Mouse (Mus musculus) spleen, adult 18-20 months (tissue): ENCODE data around the gene Stk40.
A peak's percentile ranks its signal among the peaks of the same experiment; 100 is the strongest.
"Not testable (repeated sequence)": the region's sequence is repeated elsewhere in the genome, so short reads cannot be mapped to it uniquely, and the experiment has no call there.

Experiments
- DNase-seq, 2 experiments: peaks; one replicate each; pipeline ENCODE4 v3.0.0; 2022; ENCODE audit warnings: mixed read lengths in 2 of 2

The Stk40 gene

DNA sequence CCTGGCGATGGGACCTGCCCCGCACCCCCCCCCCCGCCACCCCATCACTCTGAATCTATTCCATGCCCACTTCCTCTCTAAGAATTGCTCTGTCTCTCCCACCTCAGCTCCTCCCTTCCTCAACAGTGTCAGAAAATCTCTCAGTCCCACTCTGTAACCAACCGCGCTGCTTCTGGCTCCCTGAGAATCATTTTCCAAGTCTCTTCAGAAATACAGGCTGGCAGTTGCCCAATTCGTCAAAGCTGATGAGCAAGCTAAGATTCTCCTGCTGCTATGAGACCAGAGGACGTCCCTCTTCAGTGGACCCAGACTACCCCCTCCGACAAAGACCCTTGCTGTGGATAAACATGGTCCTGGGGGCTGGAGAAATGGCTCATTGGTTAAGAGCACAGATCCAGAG, 55.7 kb downstream of the Stk40 start:
- DNase-seq, result no peak

DNA sequence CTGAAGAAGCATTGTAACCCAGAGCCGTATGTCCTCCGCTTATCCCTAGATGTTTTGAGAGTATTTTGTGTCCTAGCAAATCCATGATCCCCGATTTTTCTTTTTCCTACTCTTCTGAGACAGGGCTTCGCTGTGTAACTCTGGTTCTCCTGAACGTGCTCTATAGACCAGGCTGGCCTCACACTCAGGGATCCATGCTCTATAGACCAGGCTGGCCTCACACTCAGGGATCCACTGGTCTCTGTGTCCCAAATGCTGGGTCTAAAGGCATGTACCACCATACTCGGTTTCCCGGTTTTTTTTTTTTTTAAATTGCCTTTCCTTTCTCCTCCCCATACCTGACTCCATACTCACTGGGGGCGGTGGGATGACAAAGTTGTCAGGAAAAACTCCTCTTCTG, 57.2 kb downstream of the Stk40 start:
- DNase-seq, result no peak

DNA sequence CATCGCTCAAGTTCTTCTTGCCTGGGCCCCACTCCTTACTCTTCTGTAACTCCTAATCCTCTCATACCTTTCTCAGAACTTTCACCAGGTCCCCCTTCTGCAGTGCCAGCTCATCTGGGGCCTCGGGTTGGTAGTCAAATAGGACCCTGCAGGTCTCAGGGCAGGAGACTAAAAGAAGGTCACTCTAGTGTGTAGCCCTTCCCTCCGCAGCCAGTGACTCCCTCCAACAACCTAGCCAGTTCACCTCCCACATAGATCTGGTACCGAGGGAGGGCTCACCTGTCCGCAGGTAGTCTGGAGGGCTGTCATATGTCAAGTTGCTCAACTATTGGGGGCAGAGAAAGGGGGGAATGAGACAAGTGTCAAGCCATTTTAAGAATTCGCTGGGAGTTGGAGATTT, 57.7 kb downstream of the Stk40 start:
- DNase-seq, result no peak

DNA sequence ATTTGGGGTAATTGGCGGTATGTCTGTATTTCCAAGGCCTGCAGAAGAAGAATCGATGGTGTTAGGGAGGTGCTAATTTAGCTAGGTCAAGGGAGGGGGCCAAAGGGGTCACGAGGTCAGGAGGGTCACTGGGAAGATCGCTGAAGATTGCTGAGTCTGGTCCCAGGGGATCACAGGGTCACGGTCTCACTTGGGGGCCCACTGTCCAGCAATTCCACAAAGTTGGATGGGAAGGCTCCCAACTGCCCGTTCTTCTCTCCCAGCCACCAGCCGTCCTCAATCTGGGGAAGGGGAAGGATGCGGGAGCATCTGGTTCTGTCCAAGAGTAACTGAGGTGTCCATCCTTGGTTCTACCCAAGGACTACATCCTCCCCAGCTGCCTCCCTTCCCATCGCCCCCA, 58.2 kb downstream of the Stk40 start:
- DNase-seq, result no peak

DNA sequence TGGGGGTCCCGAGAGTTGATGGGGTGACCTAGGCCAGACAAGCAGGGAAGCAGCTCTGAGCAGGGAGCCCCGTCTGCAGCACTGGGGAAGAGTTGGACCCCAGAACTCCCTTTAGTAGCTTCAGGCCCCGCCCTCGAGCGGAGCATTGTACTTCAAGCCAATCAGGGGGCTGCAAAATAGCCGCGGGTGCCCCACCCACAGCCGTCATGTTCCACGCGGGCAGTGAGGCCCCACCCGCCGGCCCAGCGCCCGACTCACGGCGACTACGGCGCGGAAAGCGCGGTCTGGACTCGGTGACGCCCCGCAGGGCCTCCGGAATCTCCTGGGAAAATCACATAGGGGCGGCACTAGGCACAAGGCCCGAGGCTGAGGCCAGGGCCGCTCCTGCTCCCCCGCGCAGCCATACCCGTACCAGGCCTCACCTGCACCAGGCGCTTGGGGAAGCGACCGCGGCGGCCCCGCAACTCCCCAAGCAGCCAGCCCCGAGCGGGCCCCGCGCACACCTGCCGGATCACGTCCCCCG, 58.8 kb downstream of the Stk40 start:
- DNase-seq, result peak; percentile 68 to 78

DNA sequence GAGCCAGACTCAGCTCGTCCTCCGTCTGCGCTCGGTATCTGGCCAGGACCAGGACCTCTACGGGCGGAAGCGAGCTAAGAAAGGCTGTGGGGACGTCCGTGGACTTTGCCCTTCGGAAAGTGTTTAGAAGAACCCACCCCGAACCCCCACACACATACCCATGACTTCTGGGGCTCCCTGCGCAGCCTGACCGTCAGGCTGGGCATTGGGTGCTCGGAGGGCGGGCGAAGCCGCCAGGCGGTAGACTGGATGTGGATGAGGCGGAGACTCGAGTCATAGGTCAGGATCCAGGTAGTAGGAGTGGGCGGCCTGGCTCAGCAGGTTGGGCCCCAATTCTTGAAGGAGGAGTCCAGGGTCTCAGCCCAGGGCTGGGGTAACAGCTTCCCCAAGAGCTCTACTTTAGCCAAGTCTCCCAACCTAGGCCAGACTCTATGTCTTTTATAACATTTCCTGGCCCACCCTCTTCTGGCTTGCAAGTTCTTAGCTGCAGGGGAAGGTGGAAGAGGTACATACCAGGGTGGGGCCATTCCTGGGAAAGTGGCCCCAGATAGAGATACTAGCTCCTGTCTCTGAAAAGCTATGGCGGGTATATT, 59.4 kb downstream of the Stk40 start, which contains the start of gene Sh3d21:
Sh3d21 (minus strand) TSS at position 425 of the 593 bp plus-strand sequence.
- DNase-seq, result no peak

DNA sequence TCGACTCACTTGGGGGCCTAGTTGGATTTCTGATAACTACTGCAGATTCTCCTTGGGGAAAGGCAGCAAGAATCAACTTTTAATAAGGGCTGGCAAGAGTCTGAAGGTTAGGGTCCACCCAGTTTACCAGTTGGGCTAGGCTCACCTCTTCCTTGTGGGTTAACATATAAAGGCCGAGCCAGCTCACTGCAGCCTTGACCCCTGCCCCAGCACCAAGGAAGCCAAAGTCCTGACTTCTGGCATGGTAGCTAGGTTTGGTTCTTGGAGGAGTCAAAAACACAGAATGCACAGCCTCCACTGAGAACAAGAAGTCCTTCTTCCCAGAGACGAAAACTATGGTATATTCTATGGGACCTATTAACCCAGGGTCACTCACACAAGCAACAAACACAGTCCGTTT, 59.9 kb downstream of the Stk40 start:
- DNase-seq, result no peak

DNA sequence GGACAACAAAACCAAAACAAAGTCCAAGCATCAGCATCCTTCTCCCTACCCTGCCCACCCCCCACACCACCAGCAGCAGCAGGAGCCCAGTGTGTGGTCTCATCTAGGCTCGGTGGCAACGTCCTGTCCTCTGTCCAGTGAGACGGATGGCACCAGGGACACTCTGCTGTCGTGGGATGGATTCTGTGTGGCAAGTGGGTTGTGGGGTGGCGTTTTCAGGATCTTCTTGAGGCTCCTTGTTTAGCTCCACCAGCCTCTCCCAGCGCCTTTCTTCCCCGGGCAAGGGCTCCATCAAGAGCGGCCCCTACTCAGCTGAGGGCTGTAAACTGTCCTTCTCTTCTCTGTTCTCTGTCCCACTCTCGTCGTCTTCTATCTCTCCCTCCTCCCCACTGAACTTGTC, 61.3 kb downstream of the Stk40 start:
- not testable (repeated sequence) for DNase-seq

DNA sequence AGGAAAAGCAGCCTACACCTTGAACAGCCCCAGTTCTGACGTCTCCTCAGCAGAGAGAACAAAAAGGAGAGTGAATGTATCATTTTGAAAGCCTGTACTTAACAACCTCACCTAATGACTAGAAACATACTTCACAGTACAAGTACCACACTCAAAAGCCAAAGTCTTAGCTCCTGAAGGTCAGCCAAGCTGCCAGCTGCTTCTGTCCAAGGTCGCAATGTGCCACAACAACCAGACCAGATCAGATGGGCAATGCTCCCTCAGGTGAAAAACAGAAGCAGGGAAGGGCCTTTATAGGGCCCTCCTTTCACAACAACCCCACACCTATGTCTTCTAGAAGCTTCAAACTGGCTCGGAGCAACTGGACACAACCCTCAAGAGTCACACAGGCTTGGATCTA, 62.3 kb downstream of the Stk40 start:
- DNase-seq, result no peak

DNA sequence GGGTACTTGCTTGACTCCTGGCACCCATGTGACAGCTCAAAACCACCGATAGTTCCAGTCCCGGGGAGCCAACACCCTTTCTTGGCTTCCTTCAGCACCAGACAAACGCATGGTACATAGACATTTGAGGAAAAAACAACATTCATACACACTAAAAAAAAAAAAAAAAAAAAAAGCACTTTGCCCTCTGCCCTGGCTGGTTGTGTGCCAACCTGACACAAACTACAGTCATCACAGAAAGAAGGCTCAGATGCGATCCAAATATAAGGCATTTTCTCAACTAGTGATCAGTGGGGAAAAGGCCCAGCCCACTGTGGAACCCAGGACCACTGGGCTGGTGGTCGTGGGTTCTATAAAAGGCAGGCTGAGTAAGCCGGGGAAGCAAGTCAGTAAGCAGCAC, 65.1 kb downstream of the Stk40 start:
- DNase-seq, result no peak

DNA sequence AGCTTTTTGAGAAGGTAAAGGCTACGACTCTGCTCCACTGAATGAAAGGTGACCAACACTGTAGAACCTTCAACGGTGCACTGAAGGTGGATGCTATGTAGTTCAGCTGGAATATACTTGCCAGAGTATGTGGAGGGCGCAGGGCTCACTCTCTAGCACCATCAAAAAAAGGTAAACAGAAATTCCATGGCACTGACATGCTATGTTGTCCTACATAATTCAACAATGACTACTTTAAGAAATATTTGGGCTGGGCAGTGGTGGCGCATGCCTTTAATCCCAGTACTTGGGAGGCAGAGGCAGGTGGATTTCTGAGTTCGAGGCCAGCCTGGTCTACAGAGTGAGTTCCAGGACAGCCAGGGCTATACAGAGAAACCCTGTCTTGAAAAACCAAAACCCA, 67.0 kb downstream of the Stk40 start:
- not testable (repeated sequence) for DNase-seq

DNA sequence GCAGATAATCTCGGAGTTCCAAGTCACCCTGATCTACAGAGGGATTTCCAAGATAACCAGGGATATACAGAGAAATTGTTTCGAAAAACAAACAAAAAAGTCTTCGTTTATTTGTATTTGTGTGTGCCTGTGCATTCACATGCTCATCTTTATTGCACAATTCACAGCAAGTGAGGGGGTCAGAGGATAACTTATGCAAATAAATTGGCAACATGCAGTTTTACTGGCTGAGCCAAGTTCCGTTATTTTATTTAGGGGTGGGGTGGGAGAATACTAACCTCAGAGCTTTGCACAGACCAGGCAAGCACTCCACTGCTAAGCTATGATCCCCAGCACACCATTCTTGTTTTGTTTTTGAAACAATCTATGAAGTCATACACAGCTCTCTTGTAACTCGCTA, 70.0 kb downstream of the Stk40 start:
- DNase-seq, result no peak

DNA sequence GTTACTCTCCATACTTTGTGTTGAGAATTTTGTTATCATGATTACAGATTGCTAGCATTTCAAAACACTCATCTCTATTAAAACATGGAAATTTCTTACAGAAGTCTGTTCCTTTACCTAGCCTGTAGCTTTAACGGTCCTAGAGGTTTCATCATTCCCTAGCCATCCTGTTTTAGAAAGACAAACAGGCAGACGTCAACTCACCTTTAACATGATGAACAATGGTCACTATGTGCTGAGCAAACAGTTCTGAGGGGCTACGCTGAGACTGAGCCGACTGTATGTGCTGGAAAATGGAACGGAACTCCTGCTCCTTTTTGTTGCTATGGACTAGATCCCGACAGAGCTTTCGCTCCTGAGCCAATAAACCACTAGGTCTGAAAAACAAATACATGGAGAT, 72.2 kb downstream of the Stk40 start:
- not testable (repeated sequence) for DNase-seq

DNA sequence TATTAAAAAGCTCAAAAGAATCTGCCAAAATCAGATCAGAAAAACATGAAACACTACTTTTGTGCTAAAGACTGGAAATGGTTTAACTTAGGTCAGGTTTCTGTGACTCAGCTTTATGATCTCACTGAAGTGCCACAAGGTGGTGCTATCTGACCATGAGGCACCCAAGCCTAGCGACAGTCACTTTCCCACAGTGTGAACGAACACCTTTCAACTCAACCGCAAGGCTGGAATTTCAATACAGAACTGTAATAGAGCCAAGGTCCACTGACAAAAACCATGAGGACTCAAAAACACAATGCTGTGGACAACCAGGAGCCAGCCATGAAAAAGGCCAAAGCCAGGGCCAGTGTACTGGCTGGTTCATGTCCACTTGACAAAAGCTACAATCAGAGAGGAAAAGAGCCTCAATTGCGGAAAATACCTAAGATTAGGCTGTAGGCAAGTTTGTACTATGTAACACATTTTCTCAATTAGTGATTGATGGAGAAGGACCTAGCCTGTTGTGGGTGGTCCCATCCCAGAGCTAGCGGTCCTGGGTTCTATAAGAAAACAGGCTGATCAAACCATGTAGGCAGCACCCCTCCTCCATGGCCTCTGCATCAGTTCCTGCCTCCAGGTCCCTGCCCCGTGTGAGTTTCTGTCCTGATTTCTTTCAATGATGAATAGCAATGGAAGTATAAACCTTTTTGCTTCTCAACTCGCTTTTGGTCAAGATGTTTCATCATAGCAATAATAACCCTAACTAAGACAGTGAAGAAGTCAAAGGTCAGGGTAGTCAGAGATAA, 77.6 kb downstream of the Stk40 start:
- DNase-seq, result peak in 1 of 2 experiments; percentile 31

DNA sequence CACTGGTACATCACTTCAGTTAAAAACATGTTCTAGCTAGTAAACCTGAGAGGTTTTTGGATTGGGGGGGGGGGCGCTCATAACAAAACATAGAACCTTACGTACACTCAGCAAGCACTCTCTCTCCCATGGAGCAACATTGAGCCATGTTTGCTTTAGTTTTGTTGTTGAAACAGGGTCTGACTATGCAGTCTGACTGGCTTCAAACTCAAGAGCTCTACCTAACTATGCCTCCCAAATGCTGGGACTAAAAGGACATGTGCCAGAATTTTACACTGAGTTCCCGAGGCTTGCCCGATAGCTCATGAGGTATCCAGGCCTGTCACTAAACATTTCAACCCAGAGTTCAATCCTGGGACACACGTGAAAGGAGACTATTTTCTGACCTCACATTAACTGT, 79.3 kb downstream of the Stk40 start:
- no peak for DNase-seq

DNA sequence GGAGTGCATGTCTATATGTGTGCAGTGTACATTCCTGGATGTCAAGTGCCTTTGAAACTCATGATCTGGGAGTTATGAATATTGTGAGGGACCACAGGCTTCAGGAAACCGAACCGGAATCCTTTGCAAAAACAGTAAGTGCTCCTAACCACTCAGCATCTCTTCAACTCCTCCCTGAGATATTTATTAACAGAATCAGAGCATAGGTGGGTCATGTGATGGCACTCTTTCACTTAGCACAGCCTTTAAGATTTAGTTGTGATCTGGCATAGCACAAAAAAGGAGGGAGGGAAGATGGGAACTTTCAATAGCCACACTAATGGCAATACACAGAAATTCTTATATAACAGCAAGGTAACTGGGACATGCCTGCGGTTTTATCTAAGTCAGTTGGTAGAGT, 83.3 kb downstream of the Stk40 start:
- DNase-seq, result no peak
